In the genomic region with DNA sequence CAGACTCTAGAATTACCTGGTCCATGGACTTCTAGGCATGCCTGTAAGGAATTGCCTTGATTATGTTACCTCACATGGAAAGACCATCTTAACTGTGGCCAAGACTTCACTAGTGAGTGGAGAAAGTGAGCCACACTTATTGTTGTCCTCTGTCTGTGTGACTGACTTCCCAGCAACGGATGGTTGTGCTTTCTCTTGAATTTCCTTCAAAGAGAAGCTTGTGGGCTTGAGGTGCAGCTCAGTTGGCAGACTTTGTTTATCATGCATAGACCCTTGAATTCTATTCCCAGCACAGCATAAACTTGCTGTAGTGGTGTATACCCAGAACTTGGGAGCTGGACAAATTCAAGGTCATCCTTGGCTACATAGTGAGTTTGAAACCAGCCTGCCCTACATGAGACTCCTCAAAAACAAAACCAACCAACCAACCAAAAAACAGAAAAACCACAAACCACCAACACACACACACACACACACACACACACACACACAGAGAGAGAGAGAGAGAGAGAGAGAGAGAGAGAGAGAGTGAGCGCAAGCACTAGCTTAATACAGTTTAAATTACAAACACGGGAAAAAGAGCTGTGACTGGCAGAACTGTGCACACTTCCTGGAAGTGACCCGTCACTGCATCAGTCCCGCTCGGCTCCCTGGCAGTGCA, we compare ENCODE assay signal across 14 mouse cellular contexts. TPM values are rescaled to one million over a fixed set of nuclear protein-coding genes. Genes with fewer than 3 reads are reported as not detected.
DNase-seq lines count a peak whose midpoint lies in the region; ATAC-seq and TF ChIP-seq lines count a peak whose summit lies in the region.
"Had no signal": no experiment of that assay in that cellular context is flagged by ENCODE, and none has a peak within 500 bp of the region (broad histone marks: within the 10 kb centered on the region; RNA-seq: fewer than 3 reads in every experiment).

No protein-coding gene starts in this region.

- H3K27ac ChIP-seq in hindbrain, postnatal 0 days: no peak overlapping the region
- no peak overlapping the region for H3K27ac ChIP-seq in forebrain, embryonic 14.5 days (ENCODE audit: low read depth, low read length)
- H3K27ac ChIP-seq: hindbrain, embryonic 15.5 days; liver, embryonic 15.5 days had no signal

- no peak overlapping the region for H3K4me2 ChIP-seq in hindbrain, postnatal 0 days (ENCODE audit: low read depth, low read length)
- no peak overlapping the region for H3K4me2 ChIP-seq in forebrain, embryonic 14.5 days (ENCODE audit: low read length)
- H3K4me2 ChIP-seq: heart, embryonic 11.5 days; hindbrain, embryonic 15.5 days; liver, embryonic 15.5 days had no signal

- WGBS in hindbrain, postnatal 0 days: 84% methylated on average over 6 of the region's 6 CpGs
- WGBS in forebrain, embryonic 14.5 days: 81% methylated on average over 6 of the region's 6 CpGs

- no peaks in the 10 kb centered on the region for H3K4me1 ChIP-seq in hindbrain, postnatal 0 days (ENCODE audit: insufficient read depth, low read length)
- H3K4me1 ChIP-seq in forebrain, embryonic 14.5 days (ENCODE audit: control insufficient read depth, insufficient read depth, low read length): no peaks in the 10 kb centered on the region
- H3K4me1 ChIP-seq: hindbrain, embryonic 15.5 days; liver, embryonic 15.5 days had no signal

- ATAC-seq in CD4-positive, CD25-positive, alpha-beta regulatory T cell, adult 4 months: peak; percentile 93
- ATAC-seq in inflammation-experienced regulatory T-cells, adult 6 months: peak; percentile 85
- ATAC-seq in hindbrain, postnatal 0 days: no peak
- ATAC-seq in forebrain, embryonic 14.5 days: no peak

- H3K4me3 ChIP-seq in hindbrain, postnatal 0 days (ENCODE audit: low read length): no peak overlapping the region
- H3K4me3 ChIP-seq in forebrain, embryonic 14.5 days (ENCODE audit: low read depth, low read length): no peak overlapping the region
- H3K4me3 ChIP-seq: hindbrain, embryonic 15.5 days; liver, embryonic 15.5 days had no signal

- no peak for TF ChIP-seq CTCF in hindbrain, postnatal 0 days (IDR thresholded peaks at IDR 0.05; ENCODE audit: low read depth)

- H3K9me3 ChIP-seq in hindbrain, postnatal 0 days (ENCODE audit: low read length): no peaks in the 10 kb centered on the region
- no peaks in the 10 kb centered on the region for H3K9me3 ChIP-seq in forebrain, embryonic 14.5 days (replicated peaks; ENCODE audit: control insufficient read depth, low read length)
- H3K9me3 ChIP-seq: hindbrain, embryonic 15.5 days; liver, embryonic 15.5 days had no signal

- H3K9ac ChIP-seq in hindbrain, postnatal 0 days (replicated peaks; ENCODE audit: low read length): no peak overlapping the region
- no peak overlapping the region for H3K9ac ChIP-seq in forebrain, embryonic 14.5 days (ENCODE audit: low read length)
- H3K9ac ChIP-seq: hindbrain, embryonic 15.5 days; liver, embryonic 15.5 days had no signal

- H3K27me3 ChIP-seq in hindbrain, postnatal 0 days (ENCODE audit: insufficient read depth, low read length): no peaks in the 10 kb centered on the region
- H3K27me3 ChIP-seq in forebrain, embryonic 14.5 days (replicated peaks; ENCODE audit: control insufficient read depth, insufficient read depth, low read length): no peaks in the 10 kb centered on the region
- H3K27me3 ChIP-seq: hindbrain, embryonic 15.5 days; liver, embryonic 15.5 days had no signal

- H3K36me3 ChIP-seq in hindbrain, postnatal 0 days (ENCODE audit: insufficient read depth, low read length): peaks cover 18% of the 10 kb centered on the region; the same call in 1 of the 2 replicates
- peaks cover 42% of the 10 kb centered on the region for H3K36me3 ChIP-seq in forebrain, embryonic 14.5 days (ENCODE audit: control insufficient read depth, insufficient read depth, low read length)
- H3K36me3 ChIP-seq: liver, embryonic 15.5 days had no signal

- peak; percentile 79 for DNase-seq in 416B (ENCODE audit: low read depth)
- DNase-seq in spleen, postnatal 36 days (ENCODE audit: low spot score in 2 of 2): peak; percentile 62 to 63
- DNase-seq in frontal cortex, postnatal 14 days (ENCODE audit: low spot score in 2 of 2): no peak
- no peak for DNase-seq in hindbrain, postnatal 0 days (ENCODE audit: low spot score)
- no peak for DNase-seq in forebrain, embryonic 14.5 days (ENCODE audit: low spot score)
- DNase-seq in kidney, postnatal 36 days: no peak
- DNase-seq: cerebellum, adult 8-10 months; left cerebral cortex, postnatal 4 days; lung, postnatal 4 days had no signal

RNA-seq across cellular contexts. Expression of a gene that starts 26.1 kb away (rescaled TPM):
- polyA plus RNA-seq in CD4-positive, CD25-positive, alpha-beta regulatory T cell, adult 4 months (2017; shearing (Covaris generic)): 10 to 100 TPM; 22.2 to 24.3 TPM
- 10 to 100 TPM; 21.2 to 23.9 (median 23.9) TPM for polyA plus RNA-seq in inflammation-experienced regulatory T-cells, adult 6 months (2017; shearing (Covaris generic))
- 22.1 and 24.9 TPM in 2 replicates for total RNA-seq in hindbrain, postnatal 0 days (2014; rRNA removed)
- polyA plus RNA-seq in hindbrain, postnatal 0 days (2015; fragmentation: Nextera tagmentation; extraction: Ambion mirVana): 59.3 and 61.8 TPM in 2 replicates
- 48.3 and 54.8 TPM in 2 replicates for polyA plus RNA-seq in forebrain, embryonic 14.5 days (2014; fragmentation: Nextera tagmentation; extraction: Ambion mirVana)

RNA-seq across cellular contexts. Expression of a gene that starts 36.3 kb away (rescaled TPM):
- polyA plus RNA-seq in CD4-positive, CD25-positive, alpha-beta regulatory T cell, adult 4 months (2017; shearing (Covaris generic)): 10 to 100 TPM in 1 of 2 experiments, 1 to 10 TPM in 1; 9.8 to 10.1 TPM
- polyA plus RNA-seq in inflammation-experienced regulatory T-cells, adult 6 months (2017; shearing (Covaris generic)): 10 to 100 TPM; 10.3 to 27.1 (median 15.9) TPM
- total RNA-seq in hindbrain, postnatal 0 days (2014; rRNA removed): 45.5 and 57.8 TPM in 2 replicates
- 37.9 and 39.0 TPM in 2 replicates for polyA plus RNA-seq in hindbrain, postnatal 0 days (2015; fragmentation: Nextera tagmentation; extraction: Ambion mirVana)
- 67.4 and 75.6 TPM in 2 replicates for polyA plus RNA-seq in forebrain, embryonic 14.5 days (2014; fragmentation: Nextera tagmentation; extraction: Ambion mirVana)

Comparison
In these comparisons a context has a peak if more than half of its experiments do, and no peak if none do; other contexts are left out.
1. DNase-seq: peak in 416B (single experiment) and spleen, postnatal 36 days (2 of 2); none in frontal cortex, postnatal 14 days (0 of 2), hindbrain, postnatal 0 days (single experiment), forebrain, embryonic 14.5 days (single experiment) and kidney, postnatal 36 days (0 of 2).
2. ATAC-seq: peak in CD4-positive, CD25-positive, alpha-beta regulatory T cell, adult 4 months (single experiment) and inflammation-experienced regulatory T-cells, adult 6 months (single experiment); none in hindbrain, postnatal 0 days (single experiment) and forebrain, embryonic 14.5 days (single experiment).